Mouse (Mus musculus): Measurements from ENCODE around the gene E130116L18Rik. TPM values are rescaled to one million over a fixed set of nuclear protein-coding genes. Genes with fewer than 3 reads are reported as not detected.

Gene E130116L18Rik
- polyA plus RNA-seq (2012; ENCODE audit: insufficient read depth, low replicate concordance): not detected in 2 replicates

- peaks cover 11% of the 10 kb centered on the region; the same call in 1 of the 2 replicates for H3K4me1 ChIP-seq
- peaks cover 7% of the 10 kb centered on the region for H3K36me3 ChIP-seq (replicated peaks; ENCODE audit: low read length)
- H3K27me3 ChIP-seq (replicated peaks): peaks cover 8% of the 10 kb centered on the region
- no peak for TF ChIP-seq FLI1 (IDR thresholded peaks at IDR 0.05; ENCODE audit: low read length)
- no peak for TF ChIP-seq GATA1 (IDR thresholded peaks at IDR 0.05; ENCODE audit: borderline replicate concordance, low read length)
- H3K9me3 ChIP-seq: no peaks in the 10 kb centered on the region
- H3K4me3 ChIP-seq (replicated peaks): peak within 1 kb of the TSS; percentile 94
Observed at GRCm38 (mm10) chr5:25222752-25223702, at the start of gene E130116L18Rik. TSS of gene E130116L18Rik (minus strand) at chr5:25223153.

DNA sequence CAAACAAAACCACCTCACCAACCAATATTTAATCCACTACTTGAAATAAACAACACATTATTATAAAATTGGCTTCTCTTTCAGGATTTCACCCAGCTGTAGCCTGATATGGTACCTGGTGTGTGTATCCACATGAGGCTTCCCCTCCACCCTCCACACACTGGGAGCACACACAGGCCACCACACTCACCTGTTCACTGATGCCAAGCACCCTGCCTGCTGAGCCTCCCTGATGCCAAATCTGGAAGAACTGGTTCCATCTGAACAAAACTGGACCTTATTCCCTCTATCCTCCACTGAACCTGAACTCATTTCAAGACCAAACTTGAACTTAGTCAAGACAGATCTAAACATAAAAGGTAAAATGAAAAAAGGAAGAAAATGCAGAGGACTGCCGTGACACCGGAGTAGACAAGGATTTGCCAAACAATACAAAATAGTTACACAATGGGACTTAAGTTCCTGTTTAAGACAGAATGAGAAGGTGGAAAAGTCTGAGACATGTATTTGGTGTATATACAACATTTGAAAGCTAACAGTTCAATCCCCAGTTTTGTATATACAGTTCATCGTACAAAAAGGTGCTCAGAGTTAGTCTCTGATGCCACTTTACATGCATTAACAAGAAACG, 45.4 kb upstream of the E130116L18Rik start:
- TF ChIP-seq FLI1 (IDR thresholded peaks at IDR 0.05; ENCODE audit: low read length) (no peak), GATA1 (IDR thresholded peaks at IDR 0.05; ENCODE audit: borderline replicate concordance, low read length) (no peak)
- H3K4me3 ChIP-seq (replicated peaks): no peak overlapping the region
- no peaks in the 10 kb centered on the region for H3K9me3 ChIP-seq
- peaks cover 82% of the 10 kb centered on the region for H3K36me3 ChIP-seq (replicated peaks; ENCODE audit: low read length)
- H3K4me1 ChIP-seq: peaks cover 6% of the 10 kb centered on the region; the same call in 1 of the 2 replicates
- no peaks in the 10 kb centered on the region for H3K27me3 ChIP-seq (replicated peaks)

- Histone ChIP-seq H3K36me3 (replicated peaks; ENCODE audit: low read length) (peaks cover 80% of the 10 kb centered on the region), H3K4me1 (0 out of 2 replicates have a peak, but pooled peaks cover 3% of the 10 kb centered on the region), H3K4me3 (replicated peaks) (no peak overlapping the region), H3K9me3 (no peaks in the 10 kb centered on the region), H3K27me3 (replicated peaks) (no peaks in the 10 kb centered on the region)
- TF ChIP-seq GATA1 (IDR thresholded peaks at IDR 0.05; ENCODE audit: borderline replicate concordance, low read length) (no peak), FLI1 (IDR thresholded peaks at IDR 0.05; ENCODE audit: low read length) (no peak)
Observed at GRCm38 (mm10) chr5:25262266-25262665, 39.3 kb upstream of the E130116L18Rik start.

GRCm38 (mm10) chr5:25261452-25261851, 38.5 kb upstream of the E130116L18Rik start:
- TF ChIP-seq FLI1 (IDR thresholded peaks at IDR 0.05; ENCODE audit: low read length) (no peak), GATA1 (IDR thresholded peaks at IDR 0.05; ENCODE audit: borderline replicate concordance, low read length) (no peak)
- Histone ChIP-seq H3K4me3 (replicated peaks) (no peak overlapping the region), H3K27me3 (replicated peaks) (no peaks in the 10 kb centered on the region), H3K9me3 (no peaks in the 10 kb centered on the region), H3K4me1 (no peaks in the 10 kb centered on the region), H3K36me3 (replicated peaks; ENCODE audit: low read length) (peaks cover 80% of the 10 kb centered on the region)

GRCm38 (mm10) chr5:25256686-25257085, 33.7 kb upstream of the E130116L18Rik start:
- no peak overlapping the region for H3K4me3 ChIP-seq (replicated peaks)
- 0 out of 2 replicates have a peak, but pooled peaks cover 4% of the 10 kb centered on the region for H3K4me1 ChIP-seq
- peaks cover 72% of the 10 kb centered on the region for H3K36me3 ChIP-seq (replicated peaks; ENCODE audit: low read length)
- no peaks in the 10 kb centered on the region for H3K9me3 ChIP-seq
- no peak for TF ChIP-seq GATA1 (IDR thresholded peaks at IDR 0.05; ENCODE audit: borderline replicate concordance, low read length)
- TF ChIP-seq FLI1 (IDR thresholded peaks at IDR 0.05; ENCODE audit: low read length): no peak
- H3K27me3 ChIP-seq (replicated peaks): no peaks in the 10 kb centered on the region

- Histone ChIP-seq H3K27me3 (replicated peaks) (no peaks in the 10 kb centered on the region), H3K4me3 (replicated peaks) (no peak overlapping the region), H3K36me3 (replicated peaks; ENCODE audit: low read length) (peaks cover 78% of the 10 kb centered on the region), H3K4me1 (0 out of 2 replicates have a peak, but pooled peaks cover 4% of the 10 kb centered on the region), H3K9me3 (no peaks in the 10 kb centered on the region)
- no peak for TF ChIP-seq GATA1 (IDR thresholded peaks at IDR 0.05; ENCODE audit: borderline replicate concordance, low read length)
- TF ChIP-seq FLI1 (IDR thresholded peaks at IDR 0.05; ENCODE audit: low read length): no peak
Observed at GRCm38 (mm10) chr5:25254491-25254890, 31.5 kb upstream of the E130116L18Rik start.

DNA sequence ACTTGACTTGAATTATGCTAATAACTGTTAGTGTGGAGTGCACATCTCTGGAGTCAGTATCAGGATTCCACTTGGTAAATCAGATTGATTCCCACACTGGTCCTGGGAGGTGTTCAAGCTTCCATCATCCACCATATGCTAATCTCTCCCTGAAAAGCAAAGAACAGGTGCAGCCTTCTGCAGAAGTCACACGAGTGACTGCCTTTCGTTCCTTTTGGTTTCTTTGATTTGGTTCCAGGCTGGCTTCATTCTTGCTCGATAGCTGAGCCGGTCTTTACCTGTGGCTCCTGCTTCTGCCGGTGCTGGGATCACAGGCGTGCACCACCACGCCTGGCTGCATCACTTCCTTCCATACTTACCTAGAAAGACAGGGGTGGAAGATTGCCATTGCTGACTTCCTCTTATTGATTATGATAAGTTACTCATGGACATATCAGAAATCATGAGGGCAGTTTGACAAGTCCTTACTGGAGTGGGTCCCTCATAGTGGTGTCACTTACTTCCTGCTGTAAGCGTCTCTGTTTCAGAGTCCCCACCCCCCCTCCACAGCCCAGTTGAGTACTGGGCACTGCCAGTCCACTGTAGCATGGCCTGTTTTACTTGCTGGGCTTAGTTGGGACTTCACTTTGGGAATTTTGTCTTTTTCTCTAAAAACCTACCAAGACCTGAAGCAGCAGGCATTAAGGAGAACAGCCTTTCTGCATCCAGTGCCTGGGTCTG, 30.0 kb upstream of the E130116L18Rik start:
- TF ChIP-seq FLI1 (IDR thresholded peaks at IDR 0.05; ENCODE audit: low read length) (no peak), GATA1 (IDR thresholded peaks at IDR 0.05; ENCODE audit: borderline replicate concordance, low read length) (no peak)
- Histone ChIP-seq H3K9me3 (no peaks in the 10 kb centered on the region), H3K4me3 (replicated peaks) (no peak overlapping the region), H3K36me3 (replicated peaks; ENCODE audit: low read length) (peaks cover 63% of the 10 kb centered on the region), H3K27me3 (replicated peaks) (no peaks in the 10 kb centered on the region), H3K4me1 (0 out of 2 replicates have a peak, but pooled peaks cover 4% of the 10 kb centered on the region)

GRCm38 (mm10) chr5:25252423-25252822, 29.5 kb upstream of the E130116L18Rik start:
- no peaks in the 10 kb centered on the region for H3K27me3 ChIP-seq (replicated peaks)
- no peak overlapping the region for H3K4me3 ChIP-seq (replicated peaks)
- no peak for TF ChIP-seq GATA1 (IDR thresholded peaks at IDR 0.05; ENCODE audit: borderline replicate concordance, low read length)

DNA sequence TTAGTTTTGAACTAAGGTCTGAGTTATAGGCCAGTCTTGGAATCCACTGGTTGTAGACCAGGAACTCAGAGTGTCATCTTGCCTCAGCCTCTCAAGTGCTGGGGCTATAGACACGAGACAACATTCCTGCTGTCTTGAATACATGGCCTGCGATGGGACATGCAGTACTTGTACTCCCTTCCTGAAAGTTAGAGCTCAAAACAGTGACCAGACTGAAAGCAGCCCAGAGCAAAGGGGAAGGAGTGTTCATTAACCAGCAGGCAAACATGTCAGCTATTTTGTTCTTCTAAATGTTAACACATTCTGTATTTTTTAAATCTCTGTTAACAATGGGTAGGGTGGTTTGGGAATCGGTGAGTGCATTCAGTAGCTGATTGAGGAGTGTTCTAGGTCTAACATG, 24.1 kb upstream of the E130116L18Rik start:
- H3K4me1 ChIP-seq: peaks cover 7% of the 10 kb centered on the region
- H3K36me3 ChIP-seq (replicated peaks; ENCODE audit: low read length): peaks cover 20% of the 10 kb centered on the region
- no peaks in the 10 kb centered on the region for H3K9me3 ChIP-seq
- H3K27me3 ChIP-seq (replicated peaks): no peaks in the 10 kb centered on the region
- H3K4me3 ChIP-seq (replicated peaks): no peak overlapping the region
- TF ChIP-seq GATA1 (IDR thresholded peaks at IDR 0.05; ENCODE audit: borderline replicate concordance, low read length) (no peak), FLI1 (IDR thresholded peaks at IDR 0.05; ENCODE audit: low read length) (no peak)

More at GRCm38 (mm10) chr5:25252423-25252822, 29.5 kb upstream of the E130116L18Rik start:
- peaks cover 58% of the 10 kb centered on the region for H3K36me3 ChIP-seq (replicated peaks; ENCODE audit: low read length)
- H3K9me3 ChIP-seq: no peaks in the 10 kb centered on the region
- H3K4me1 ChIP-seq: 0 out of 2 replicates have a peak, but pooled peaks cover 4% of the 10 kb centered on the region

Measured in megakaryocyte, embryonic 14.5 days (primary cell).